Mouse (Mus musculus): ENCODE results near the gene Blm.

- TF ChIP-seq CTCF (IDR thresholded peaks at IDR 0.05; ENCODE audit: insufficient read depth, low read depth, low read length): no peak
- no peak for TF ChIP-seq POLR2A (IDR thresholded peaks at IDR 0.05; ENCODE audit: insufficient read depth, low read depth, low read length)
Measured at GRCm38 (mm10) chr7:80426363-80426762, 108.6 kb downstream of the Blm start.

Data from olfactory bulb, adult 2 months (tissue).